Mouse (Mus musculus) regulatory T cell (primary cell): ENCODE data around the gene Otub2.

Experiments used
- in situ Hi-C: fragments of 300-600 bp; cut with MboI, MseI; formaldehyde crosslinking; loops from one replicate; pipeline ENCODE4 v1.15.1; 2025; ENCODE audit warnings: high pct_unique_total_duplicates

Gene Otub2

GRCm38 (mm10) chr12:103370861-103371260 lies 17.6 kb upstream of the Otub2 start:
- in situ Hi-C loops, result no loop called here

GRCm38 (mm10) chr12:103371711-103372110 lies 16.8 kb upstream of the Otub2 start:
- in situ Hi-C loops, result no loop called here

- in situ Hi-C loops, result no loop called here
Observed at GRCm38 (mm10) chr12:103373530-103374236, 14.8 kb upstream of the Otub2 start.

GRCm38 (mm10) chr12:103376124-103376523 lies 12.4 kb upstream of the Otub2 start:
- in situ Hi-C loops, result no loop called here

- in situ Hi-C loops, result no loop called here
Observed at GRCm38 (mm10) chr12:103376774-103377173, 11.7 kb upstream of the Otub2 start.

- in situ Hi-C loops, result no loop called here
Observed at GRCm38 (mm10) chr12:103380226-103380625, 8.3 kb upstream of the Otub2 start.

- in situ Hi-C loops, result no loop called here
Observed at GRCm38 (mm10) chr12:103389348-103389727, 856 bp downstream of the Otub2 start.

GRCm38 (mm10) chr12:103389982-103390381 lies 1.5 kb downstream of the Otub2 start:
- in situ Hi-C loops, result no loop called here

- in situ Hi-C loops, result no loop called here
Observed at GRCm38 (mm10) chr12:103391098-103391497, 2.6 kb downstream of the Otub2 start.

- in situ Hi-C loops, result no loop called here
Observed at GRCm38 (mm10) chr12:103393528-103393927, 5.0 kb downstream of the Otub2 start.

GRCm38 (mm10) chr12:103395486-103396275 lies 7.2 kb downstream of the Otub2 start:
- in situ Hi-C loops, result no loop called here

- in situ Hi-C loops, result no loop called here
Observed at GRCm38 (mm10) chr12:103396751-103397150, 8.3 kb downstream of the Otub2 start.

GRCm38 (mm10) chr12:103404131-103404530 lies 15.6 kb downstream of the Otub2 start:
- in situ Hi-C loops, result no loop called here

GRCm38 (mm10) chr12:103407720-103408119 lies 19.2 kb downstream of the Otub2 start, which contains the start of gene 9330161L09Rik:
9330161L09Rik (minus strand) TSS chr12:103407820.
- in situ Hi-C loops, result no loop called here

GRCm38 (mm10) chr12:103408144-103408543 lies 19.7 kb downstream of the Otub2 start:
- in situ Hi-C loops, result no loop called here

- in situ Hi-C loops, result loop anchor here (5.0 to 25.0 kb wide), 2 partner anchors 67 to 1587 kb away; partner anchors contain the start of gene Syne3
Observed at GRCm38 (mm10) chr12:103425016-103425728, 36.7 kb downstream of the Otub2 start.

- in situ Hi-C loops, result loop anchor here (5.0 to 25.0 kb wide), 2 partner anchors 66 to 1586 kb away; partner anchors contain the start of gene Syne3
Observed at GRCm38 (mm10) chr12:103425729-103426470, 37.4 kb downstream of the Otub2 start, which contains the start of gene Ddx24. Ddx24 (minus strand) TSS chr12:103425830.

- in situ Hi-C loops, result loop anchor here (5.0 to 25.0 kb wide), 2 partner anchors 66 to 1586 kb away; partner anchors contain the start of gene Syne3
Observed at GRCm38 (mm10) chr12:103426710-103427109, 38.2 kb downstream of the Otub2 start.

- in situ Hi-C loops, result loop anchor here (25.0 kb wide), 1 partner anchor 1579 kb away; the partner anchor contains the start of gene Syne3
Observed at GRCm38 (mm10) chr12:103433430-103433829, 44.9 kb downstream of the Otub2 start.

- in situ Hi-C loops, result loop anchor here (25.0 kb wide), 1 partner anchor 1578 kb away; the partner anchor contains the start of gene Syne3
Observed at GRCm38 (mm10) chr12:103433986-103434731, 45.7 kb downstream of the Otub2 start, which contains the start of gene Ifi27. Ifi27 (plus strand) TSS chr12:103434211.
